ENCODE assay signal across 8 mouse cellular contexts in genomic region chr19:37206641-37207302, GRCm38 (mm10). TPM values are rescaled to one million over a fixed set of nuclear protein-coding genes. Genes with fewer than 3 reads are reported as not detected.
DNase-seq lines count a peak whose midpoint lies in the region; ATAC-seq and TF ChIP-seq lines count a peak whose summit lies in the region.

No protein-coding gene starts in this region.

- DNase-seq in 416B (ENCODE audit: low read depth): peak; percentile 51
- DNase-seq in NIH3T3 (ENCODE audit: low read depth): peak; percentile 61
- peak; percentile 69 to 78 for DNase-seq in heart, adult 2 months
- DNase-seq in kidney, adult 8-10 months: peak; percentile 41 to 50
- DNase-seq in liver, adult 2 months (ENCODE audit: extremely low read depth, low read depth, low spot score): peak; percentile 73
- peak; percentile 63 for DNase-seq in midbrain, postnatal 0 days (ENCODE audit: low spot score)

- ATAC-seq in embryonic facial prominence, embryonic 12.5 days (ENCODE audit: insufficient number of reproducible peaks, insufficient read depth, low FRiP score, low TSS enrichment): peak; percentile 75
- ATAC-seq in midbrain, postnatal 0 days (ENCODE audit: low FRiP score): peak; percentile 78
- ATAC-seq in stomach, embryonic 16.5 days (ENCODE audit: insufficient read depth, low FRiP score): peak; percentile 46

- peak overlapping the region; percentile 81 for H3K4me2 ChIP-seq in embryonic facial prominence, embryonic 12.5 days (replicated peaks)
- peak overlapping the region; percentile 82 for H3K4me2 ChIP-seq in midbrain, postnatal 0 days (ENCODE audit: low read depth, low read length, poor library complexity, severe bottlenecking)
- peak overlapping the region; percentile 86 for H3K4me2 ChIP-seq in stomach, embryonic 16.5 days (ENCODE audit: low read depth, low read length)

- H3K27ac ChIP-seq in embryonic facial prominence, embryonic 12.5 days: peak overlapping the region; percentile 93; the same call in 1 of the 2 replicates
- H3K27ac ChIP-seq in heart, adult 2 months: peak overlapping the region; percentile 95
- peak overlapping the region; percentile 99 for H3K27ac ChIP-seq in liver, adult 2 months (replicated peaks; ENCODE audit: insufficient read depth, low read depth, low read length)
- H3K27ac ChIP-seq in midbrain, postnatal 0 days (ENCODE audit: low read depth, low read length): peak overlapping the region; percentile 83
- H3K27ac ChIP-seq in stomach, embryonic 16.5 days (ENCODE audit: low read length): no peak overlapping the region; the same call in 1 of the 2 replicates

- 1% methylated on average over 47 of the region's 47 CpGs for WGBS in embryonic facial prominence, embryonic 12.5 days
- under 1% methylated on average over 47 of the region's 47 CpGs for WGBS in heart, adult 2 months
- under 1% methylated on average over 47 of the region's 47 CpGs for WGBS in liver, adult 2 months
- WGBS in midbrain, postnatal 0 days: 1% methylated on average over 47 of the region's 47 CpGs
- under 1% methylated on average over 47 of the region's 47 CpGs for WGBS in stomach, embryonic 16.5 days

- no peak for TF ChIP-seq CTCF in heart, adult 2 months (IDR thresholded peaks at IDR 0.05)
- TF ChIP-seq CTCF in liver, adult 2 months (IDR thresholded peaks at IDR 0.05; ENCODE audit: low read depth, low read length): no peak
- TF ChIP-seq CTCF in midbrain, postnatal 0 days (IDR thresholded peaks at IDR 0.05): no peak

- 0 out of 2 replicates have a peak, but pooled peaks have one; percentile 7 for TF ChIP-seq EP300 in heart, adult 2 months (IDR thresholded peaks at IDR 0.05; ENCODE audit: insufficient read depth, low read depth, low read length)

- no peaks in the 10 kb centered on the region for H3K27me3 ChIP-seq in embryonic facial prominence, embryonic 12.5 days
- no peaks in the 10 kb centered on the region for H3K27me3 ChIP-seq in heart, adult 2 months (ENCODE audit: control insufficient read depth, insufficient read depth, low read length)
- no peaks in the 10 kb centered on the region for H3K27me3 ChIP-seq in liver, adult 2 months (ENCODE audit: control insufficient read depth, insufficient read depth, low read length)
- no peaks in the 10 kb centered on the region for H3K27me3 ChIP-seq in midbrain, postnatal 0 days (ENCODE audit: insufficient read depth, low read length)
- H3K27me3 ChIP-seq in stomach, embryonic 16.5 days (ENCODE audit: control insufficient read depth, insufficient read depth, low read length): no peaks in the 10 kb centered on the region

- no peaks in the 10 kb centered on the region for H3K9me3 ChIP-seq in embryonic facial prominence, embryonic 12.5 days
- H3K9me3 ChIP-seq in midbrain, postnatal 0 days (ENCODE audit: low read length): no peaks in the 10 kb centered on the region
- H3K9me3 ChIP-seq in stomach, embryonic 16.5 days (replicated peaks; ENCODE audit: control insufficient read depth, low read length): no peaks in the 10 kb centered on the region

- H3K4me3 ChIP-seq in embryonic facial prominence, embryonic 12.5 days: peak overlapping the region; percentile 91
- H3K4me3 ChIP-seq in heart, adult 2 months: peak overlapping the region; percentile 94
- peak overlapping the region; percentile 92 for H3K4me3 ChIP-seq in liver, adult 2 months (ENCODE audit: insufficient read depth, low read depth, low read length)
- H3K4me3 ChIP-seq in midbrain, postnatal 0 days (ENCODE audit: low read depth, low read length): peak overlapping the region; percentile 100
- peak overlapping the region; percentile 98 for H3K4me3 ChIP-seq in stomach, embryonic 16.5 days (replicated peaks; ENCODE audit: low read length)

- peaks cover 11% of the 10 kb centered on the region for H3K4me1 ChIP-seq in embryonic facial prominence, embryonic 12.5 days
- H3K4me1 ChIP-seq in heart, adult 2 months (ENCODE audit: control insufficient read depth, insufficient read depth, low read length): peaks cover 4% of the 10 kb centered on the region
- peaks cover 11% of the 10 kb centered on the region for H3K4me1 ChIP-seq in liver, adult 2 months (ENCODE audit: control insufficient read depth, insufficient read depth, low read length)
- H3K4me1 ChIP-seq in midbrain, postnatal 0 days (ENCODE audit: insufficient read depth, low read length): no peaks in the 10 kb centered on the region
- peaks cover 9% of the 10 kb centered on the region for H3K4me1 ChIP-seq in stomach, embryonic 16.5 days (ENCODE audit: control insufficient read depth, insufficient read depth, low read length)

- peak overlapping the region; percentile 98 for H3K9ac ChIP-seq in embryonic facial prominence, embryonic 12.5 days
- peak overlapping the region; percentile 96 for H3K9ac ChIP-seq in heart, adult 2 months (ENCODE audit: low read depth, low read length)
- H3K9ac ChIP-seq in liver, adult 2 months (ENCODE audit: low read depth, low read length): peak overlapping the region; percentile 96
- H3K9ac ChIP-seq in midbrain, postnatal 0 days (replicated peaks; ENCODE audit: low read length, poor library complexity, severe bottlenecking): peak overlapping the region; percentile 91
- peak overlapping the region; percentile 99 for H3K9ac ChIP-seq in stomach, embryonic 16.5 days (ENCODE audit: low read length)

- peak; percentile 59 for TF ChIP-seq POLR2A in heart, adult 2 months (IDR thresholded peaks at IDR 0.05; ENCODE audit: insufficient read depth, low read depth, low read length)
- TF ChIP-seq POLR2A in liver, adult 2 months (IDR thresholded peaks at IDR 0.05; ENCODE audit: extremely low read depth, insufficient read depth, low read length): no peak

- intact Hi-C loops in heart, adult 2 months (cut with DNase I): loop anchor here (1.0 to 5.0 kb wide), 2 partner anchors 31 to 129 kb away; no protein-coding TSS in a partner anchor

- H3K79me2 ChIP-seq in heart, adult 2 months (replicated peaks; ENCODE audit: control insufficient read depth, insufficient read depth, low read length): peaks cover 2% of the 10 kb centered on the region
- peaks cover 20% of the 10 kb centered on the region; the same call in 1 of the 2 replicates for H3K79me2 ChIP-seq in liver, adult 2 months (ENCODE audit: control insufficient read depth, insufficient read depth, low read length)

- H3K36me3 ChIP-seq in embryonic facial prominence, embryonic 12.5 days: peaks cover 14% of the 10 kb centered on the region
- H3K36me3 ChIP-seq in heart, adult 2 months (ENCODE audit: control insufficient read depth, insufficient read depth, low read length): peaks cover 19% of the 10 kb centered on the region
- peaks cover 13% of the 10 kb centered on the region; the same call in 1 of the 2 replicates for H3K36me3 ChIP-seq in liver, adult 2 months (ENCODE audit: control insufficient read depth, insufficient read depth, low read length)
- no peaks in the 10 kb centered on the region for H3K36me3 ChIP-seq in midbrain, postnatal 0 days (ENCODE audit: insufficient read depth, low read length)
- peaks cover 10% of the 10 kb centered on the region for H3K36me3 ChIP-seq in stomach, embryonic 16.5 days (ENCODE audit: control insufficient read depth, insufficient read depth, low read length)

RNA-seq across cellular contexts. Expression of gene March5, which starts 0.6 kb away (rescaled TPM):
- 143 and 144 TPM in 2 replicates for polyA plus RNA-seq in embryonic facial prominence, embryonic 12.5 days (2016; fragmentation: Nextera tagmentation; extraction: Ambion mirVana)
- 10 to 100 TPM; 79.7 to 84.8 TPM for total RNA-seq in heart, adult 2 months (2021)
- polyA plus RNA-seq in heart, adult 2 months (2012; rRNA removed): 32.6 and 57.7 TPM in 2 replicates
- total RNA-seq in liver, adult 2 months (2014; rRNA removed): 84.0 and 93.1 TPM in 2 replicates
- 33.8 and 38.5 TPM in 2 replicates for polyA plus RNA-seq in liver, adult 2 months (2012; rRNA removed)
- 79.9 and 83.1 TPM in 2 replicates for total RNA-seq in midbrain, postnatal 0 days (2014; rRNA removed)
- polyA plus RNA-seq in midbrain, postnatal 0 days (2015; fragmentation: Nextera tagmentation; extraction: Ambion mirVana): 89.0 and 97.0 TPM in 2 replicates
- 50.4 and 51.9 TPM in 2 replicates for polyA plus RNA-seq in stomach, embryonic 16.5 days (2015; fragmentation: Nextera tagmentation; extraction: Ambion mirVana)

RNA-seq across cellular contexts. Expression of gene Cpeb3, which starts 1.6 kb away (rescaled TPM):
- 1.0 and 1.3 TPM in 2 replicates for polyA plus RNA-seq in embryonic facial prominence, embryonic 12.5 days (2016; fragmentation: Nextera tagmentation; extraction: Ambion mirVana)
- 10 to 100 TPM; 78.9 to 96.9 TPM for total RNA-seq in heart, adult 2 months (2021)
- 35.6 and 53.9 TPM in 2 replicates for polyA plus RNA-seq in heart, adult 2 months (2012; rRNA removed)
- total RNA-seq in liver, adult 2 months (2014; rRNA removed): 6.4 and 8.9 TPM in 2 replicates
- polyA plus RNA-seq in liver, adult 2 months (2012; rRNA removed): 4.3 TPM in 2 replicates
- total RNA-seq in midbrain, postnatal 0 days (2014; rRNA removed): 34.4 and 35.4 TPM in 2 replicates
- 6.8 and 11.2 TPM in 2 replicates for polyA plus RNA-seq in midbrain, postnatal 0 days (2015; fragmentation: Nextera tagmentation; extraction: Ambion mirVana)
- 0.37 and 0.79 TPM in 2 replicates for polyA plus RNA-seq in stomach, embryonic 16.5 days (2015; fragmentation: Nextera tagmentation; extraction: Ambion mirVana)
